Mouse (Mus musculus): Measurements from ENCODE around the gene Anapc13. TPM values are rescaled to one million over a fixed set of nuclear protein-coding genes. Genes with fewer than 3 reads are reported as not detected.
A peak's percentile ranks its signal among the peaks of the same experiment; 100 is the strongest.

Gene Anapc13
- polyA plus RNA-seq, 2 experiments: 177 to 191 TPM

GRCm38 (mm10) chr9:102673381-102673780, 47.3 kb downstream of the Anapc13 start:
- no peak for ATAC-seq (ENCODE audit: low FRiP score, low read depth)
- Histone ChIP-seq H3K4me3 (replicated peaks; ENCODE audit: low read length) (no peak overlapping the region), H3K4me2 (replicated peaks; ENCODE audit: low read depth, low read length, severe bottlenecking) (no peak overlapping the region), H3K9ac (ENCODE audit: low read depth, low read length, severe bottlenecking) (no peak overlapping the region), H3K27me3 (ENCODE audit: control insufficient read depth, insufficient read depth, low read length) (no peaks in the 10 kb centered on the region), H3K36me3 (ENCODE audit: control insufficient read depth, insufficient read depth, low read length) (no peaks in the 10 kb centered on the region), H3K27ac (replicated peaks; ENCODE audit: low read depth, low read length) (no peak overlapping the region), H3K4me1 (ENCODE audit: control insufficient read depth, insufficient read depth, low read length) (0 out of 2 replicates have a peak, but pooled peaks cover 6% of the 10 kb centered on the region), H3K9me3 (ENCODE audit: control insufficient read depth, low read length) (no peaks in the 10 kb centered on the region)
- no peak for DNase-seq (ENCODE audit: low spot score)
- TF ChIP-seq POLR2A (IDR thresholded peaks at IDR 0.05; ENCODE audit: borderline replicate concordance, extremely low read depth, insufficient read depth, insufficient read length): no peak
- 63% methylated on average over 7 of the region's 7 CpGs for WGBS

- Histone ChIP-seq H3K4me3 (replicated peaks; ENCODE audit: low read length) (no peak overlapping the region), H3K4me2 (replicated peaks; ENCODE audit: low read depth, low read length, severe bottlenecking) (no peak overlapping the region), H3K9ac (ENCODE audit: low read depth, low read length, severe bottlenecking) (no peak overlapping the region), H3K4me1 (ENCODE audit: control insufficient read depth, insufficient read depth, low read length) (0 out of 2 replicates have a peak, but pooled peaks cover 4% of the 10 kb centered on the region), H3K27me3 (ENCODE audit: control insufficient read depth, insufficient read depth, low read length) (no peaks in the 10 kb centered on the region), H3K9me3 (ENCODE audit: control insufficient read depth, low read length) (no peaks in the 10 kb centered on the region), H3K27ac (replicated peaks; ENCODE audit: low read depth, low read length) (no peak overlapping the region), H3K36me3 (ENCODE audit: control insufficient read depth, insufficient read depth, low read length) (no peaks in the 10 kb centered on the region)
- 80% methylated on average over 5 of the region's 5 CpGs for WGBS
- TF ChIP-seq POLR2A (IDR thresholded peaks at IDR 0.05; ENCODE audit: borderline replicate concordance, extremely low read depth, insufficient read depth, insufficient read length): no peak
- no peak for ATAC-seq (ENCODE audit: low FRiP score, low read depth)
- DNase-seq (ENCODE audit: low spot score): no peak
These were observed 49.8 kb downstream of the Anapc13 start for GRCm38 (mm10) chr9:102675922-102676321.

- DNase-seq (ENCODE audit: low spot score) (peak; percentile 75), ATAC-seq (ENCODE audit: low FRiP score, low read depth) (peak; percentile 89)
- TF ChIP-seq POLR2A (IDR thresholded peaks at IDR 0.05; ENCODE audit: borderline replicate concordance, extremely low read depth, insufficient read depth, insufficient read length): no peak
- Histone ChIP-seq H3K9me3 (ENCODE audit: control insufficient read depth, low read length) (no peaks in the 10 kb centered on the region), H3K4me2 (replicated peaks; ENCODE audit: low read depth, low read length, severe bottlenecking) (no peak overlapping the region), H3K27ac (replicated peaks; ENCODE audit: low read depth, low read length) (peak overlapping the region; percentile 59), H3K9ac (ENCODE audit: low read depth, low read length, severe bottlenecking) (no peak overlapping the region), H3K36me3 (ENCODE audit: control insufficient read depth, insufficient read depth, low read length) (no peaks in the 10 kb centered on the region), H3K4me1 (ENCODE audit: control insufficient read depth, insufficient read depth, low read length) (no peaks in the 10 kb centered on the region), H3K4me3 (replicated peaks; ENCODE audit: low read length) (no peak overlapping the region), H3K27me3 (ENCODE audit: control insufficient read depth, insufficient read depth, low read length) (no peaks in the 10 kb centered on the region)
- WGBS: 29% methylated on average over 7 of the region's 7 CpGs
These were observed 55.4 kb downstream of the Anapc13 start for GRCm38 (mm10) chr9:102681470-102681869.

Other genes starting within 250 kb of the Anapc13 start
- gene Ky, start 120.5 kb upstream of the Anapc13 start, polyA plus RNA-seq (2012; rRNA removed): 3.1 and 3.2 TPM in 2 replicates
- 0.69 and 1.2 TPM in 2 replicates for gene Ky, start 120.5 kb upstream of the Anapc13 start, polyA plus RNA-seq (2014; fragmentation: Nextera tagmentation; extraction: Ambion mirVana)
- 15.2 and 28.1 TPM in 2 replicates for gene Cep63, start 238 bp downstream of the Anapc13 start, polyA plus RNA-seq (2012; rRNA removed)
- 44.1 and 45.3 TPM in 2 replicates for gene Cep63, start 238 bp downstream of the Anapc13 start, polyA plus RNA-seq (2014; fragmentation: Nextera tagmentation; extraction: Ambion mirVana)
- gene Amotl2, start 90.4 kb downstream of the Anapc13 start, polyA plus RNA-seq (2012; rRNA removed): 58.9 and 67.7 TPM in 2 replicates
- gene Amotl2, start 90.4 kb downstream of the Anapc13 start, polyA plus RNA-seq (2014; fragmentation: Nextera tagmentation; extraction: Ambion mirVana): 52.7 and 66.6 TPM in 2 replicates
- 79.8 and 83.7 TPM in 2 replicates for gene Ryk, start 208.6 kb downstream of the Anapc13 start, polyA plus RNA-seq (2012; rRNA removed)
- gene Ryk, start 208.6 kb downstream of the Anapc13 start, polyA plus RNA-seq (2014; fragmentation: Nextera tagmentation; extraction: Ambion mirVana): 37.5 and 58.6 TPM in 2 replicates

Measured in limb, embryonic 14.5 days (tissue).